Mouse (Mus musculus) kidney, embryonic 15.5 days (tissue): ENCODE data around the gene Selp. TPM values are rescaled to one million over a fixed set of nuclear protein-coding genes. Genes with fewer than 3 reads are reported as not detected.

Experiments
- ATAC-seq: fragments of 200-750 bp; cut with Nextera tagmentation; replicated peaks from 2 replicates; pipeline ENCODE4 v1.8.0; 2017; ENCODE audit warnings: moderate TSS enrichment; ENCODE audit not compliant: low FRiP score
- H3K27ac ChIP-seq: fragments of 300-500 bp; sonication (generic); 2 replicates; pipeline ENCODE4 v1.5.1; 2015; ENCODE audit warnings: mild to moderate bottlenecking, inconsistent platforms
- H3K27me3 ChIP-seq: fragments of 300-500 bp; sonication (generic); 2 replicates; pipeline ENCODE4 v1.6.1; 2015; ENCODE audit warnings: inconsistent platforms
- H3K36me3 ChIP-seq: fragments of 300-500 bp; sonication (generic); 2 replicates; pipeline ENCODE4 v1.6.1; 2015; ENCODE audit warnings: inconsistent platforms
- H3K4me1 ChIP-seq: fragments of 300-500 bp; sonication (generic); 2 replicates; pipeline ENCODE4 v1.6.1; 2015; ENCODE audit warnings: inconsistent platforms
- H3K4me2 ChIP-seq: fragments of 300-500 bp; sonication (generic); 2 replicates; pipeline ENCODE4 v1.6.1; 2015; ENCODE audit warnings: moderate library complexity, mild to moderate bottlenecking, inconsistent platforms
- H3K4me3 ChIP-seq: fragments of 300-500 bp; sonication (generic); replicated peaks from 2 replicates; pipeline ENCODE4 v1.5.1; 2015; ENCODE audit warnings: mild to moderate bottlenecking, inconsistent platforms
- H3K9ac ChIP-seq: fragments of 300-500 bp; sonication (generic); 2 replicates; pipeline ENCODE4 v1.6.1; 2015; ENCODE audit warnings: mild to moderate bottlenecking, inconsistent platforms
- H3K9me3 ChIP-seq: fragments of 300-500 bp; sonication (generic); replicated peaks from 2 replicates; pipeline ENCODE4 v1.6.1; 2016; ENCODE audit warnings: inconsistent platforms
- WGBS: fragments of 180-500 bp; shearing (Covaris S2); methylation state at CpG from one replicate; pipeline ENCODE4 v1.1.7; 2015; ENCODE audit warnings: mixed read lengths; 5-methylcytosine and 5-hydroxymethylcytosine counted together
- polyA plus RNA-seq: library from polyadenylated mRNA; unstranded; fragments of >200 nt; fragmentation: Nextera tagmentation; extraction: Ambion mirVana; gene quantifications from 2 replicates; pipeline ENCODE4 v1.2.1, GENCODE M21; 2015

Gene Selp
- 0.30 and 1.1 TPM in 2 replicates for polyA plus RNA-seq

- 0 out of 2 replicates have a peak, but pooled peaks have one; percentile 33 for ATAC-seq
- no peak within 1 kb of the TSS for H3K4me2 ChIP-seq
- H3K4me1 ChIP-seq = peaks cover 4% of the 10 kb centered on the region; the same call in 1 of the 2 replicates
- WGBS = 56% methylated on average over 8 of the region's 8 CpGs
- H3K27ac ChIP-seq = no peak within 1 kb of the TSS
- no peaks in the 10 kb centered on the region for H3K36me3 ChIP-seq
- H3K4me3 ChIP-seq = no peak within 1 kb of the TSS
- H3K9ac ChIP-seq = no peak within 1 kb of the TSS
- no peaks in the 10 kb centered on the region for H3K9me3 ChIP-seq
- no peaks in the 10 kb centered on the region for H3K27me3 ChIP-seq
Measured at GRCm38 (mm10) chr1:164114947-164115493, at the start of gene Selp. Gene Selp (plus strand): TSS chr1:164115264.

GRCm38 (mm10) chr1:164069261-164069660, 45.8 kb upstream of the Selp start:
- no peaks in the 10 kb centered on the region for H3K36me3 ChIP-seq
- no peaks in the 10 kb centered on the region for H3K9me3 ChIP-seq
- H3K4me1 ChIP-seq = no peaks in the 10 kb centered on the region
- no peak for ATAC-seq
- H3K4me2 ChIP-seq = no peak overlapping the region
- no peak overlapping the region for H3K27ac ChIP-seq
- H3K9ac ChIP-seq = no peak overlapping the region
- no peaks in the 10 kb centered on the region for H3K27me3 ChIP-seq
- no peak overlapping the region for H3K4me3 ChIP-seq

GRCm38 (mm10) chr1:164070461-164070860, 44.6 kb upstream of the Selp start:
- no peaks in the 10 kb centered on the region for H3K27me3 ChIP-seq
- WGBS = 92% methylated on average over 4 of the region's 4 CpGs
- H3K4me1 ChIP-seq = no peaks in the 10 kb centered on the region
- H3K27ac ChIP-seq = no peak overlapping the region
- H3K9me3 ChIP-seq = no peaks in the 10 kb centered on the region
- H3K36me3 ChIP-seq = no peaks in the 10 kb centered on the region
- no peak overlapping the region for H3K4me2 ChIP-seq
- ATAC-seq = no peak
- no peak overlapping the region for H3K9ac ChIP-seq
- H3K4me3 ChIP-seq = no peak overlapping the region

- Histone ChIP-seq H3K4me3 (no peak overlapping the region), H3K4me2 (no peak overlapping the region), H3K27me3 (no peaks in the 10 kb centered on the region), H3K9ac (no peak overlapping the region), H3K4me1 (no peaks in the 10 kb centered on the region), H3K9me3 (no peaks in the 10 kb centered on the region), H3K27ac (no peak overlapping the region), H3K36me3 (no peaks in the 10 kb centered on the region)
- ATAC-seq = no peak
- 85% methylated on average over 7 of the region's 7 CpGs for WGBS
Measured at GRCm38 (mm10) chr1:164071111-164071510, 44.0 kb upstream of the Selp start.

GRCm38 (mm10) chr1:164072001-164072400, 43.1 kb upstream of the Selp start:
- Histone ChIP-seq H3K36me3 (no peaks in the 10 kb centered on the region), H3K9me3 (no peaks in the 10 kb centered on the region), H3K4me1 (no peaks in the 10 kb centered on the region), H3K27ac (no peak overlapping the region), H3K4me3 (no peak overlapping the region), H3K27me3 (no peaks in the 10 kb centered on the region), H3K9ac (no peak overlapping the region), H3K4me2 (no peak overlapping the region)
- 86% methylated on average over 4 of the region's 4 CpGs for WGBS
- ATAC-seq = no peak

- Histone ChIP-seq H3K27ac (no peak overlapping the region), H3K9ac (no peak overlapping the region), H3K4me3 (no peak overlapping the region), H3K27me3 (no peaks in the 10 kb centered on the region), H3K36me3 (no peaks in the 10 kb centered on the region), H3K4me1 (no peaks in the 10 kb centered on the region), H3K4me2 (no peak overlapping the region), H3K9me3 (no peaks in the 10 kb centered on the region)
- 88% methylated on average over 9 of the region's 9 CpGs for WGBS
- ATAC-seq = no peak
Measured at GRCm38 (mm10) chr1:164073091-164073490, 42.0 kb upstream of the Selp start.

GRCm38 (mm10) chr1:164073803-164074202, 41.3 kb upstream of the Selp start:
- ATAC-seq = no peak

GRCm38 (mm10) chr1:164074606-164075140, 40.4 kb upstream of the Selp start:
- no peaks in the 10 kb centered on the region for H3K9me3 ChIP-seq
- H3K36me3 ChIP-seq = no peaks in the 10 kb centered on the region
- no peak overlapping the region for H3K4me3 ChIP-seq
- H3K9ac ChIP-seq = no peak overlapping the region
- H3K4me2 ChIP-seq = no peak overlapping the region
- no peaks in the 10 kb centered on the region for H3K27me3 ChIP-seq
- ATAC-seq = no peak
- WGBS = 91% methylated on average over 2 of the region's 2 CpGs
- no peaks in the 10 kb centered on the region for H3K4me1 ChIP-seq
- no peak overlapping the region for H3K27ac ChIP-seq

More at GRCm38 (mm10) chr1:164073803-164074202, 41.3 kb upstream of the Selp start:
- Histone ChIP-seq H3K9ac (no peak overlapping the region), H3K4me1 (no peaks in the 10 kb centered on the region), H3K27ac (no peak overlapping the region), H3K4me2 (no peak overlapping the region), H3K27me3 (no peaks in the 10 kb centered on the region), H3K4me3 (no peak overlapping the region), H3K36me3 (no peaks in the 10 kb centered on the region), H3K9me3 (no peaks in the 10 kb centered on the region)
- 83% methylated on average over 7 of the region's 7 CpGs for WGBS

- H3K4me3 ChIP-seq = no peak overlapping the region
- no peaks in the 10 kb centered on the region for H3K9me3 ChIP-seq
- ATAC-seq = no peak
- no peak overlapping the region for H3K27ac ChIP-seq
- H3K4me2 ChIP-seq = no peak overlapping the region
- H3K4me1 ChIP-seq = no peaks in the 10 kb centered on the region
- no peaks in the 10 kb centered on the region for H3K36me3 ChIP-seq
- no peak overlapping the region for H3K9ac ChIP-seq
- 97% methylated on average over 1 of the region's 1 CpGs for WGBS
- no peaks in the 10 kb centered on the region for H3K27me3 ChIP-seq
Measured at GRCm38 (mm10) chr1:164075416-164075815, 39.6 kb upstream of the Selp start.

GRCm38 (mm10) chr1:164076441-164076840, 38.6 kb upstream of the Selp start:
- H3K27me3 ChIP-seq = no peaks in the 10 kb centered on the region
- no peaks in the 10 kb centered on the region for H3K9me3 ChIP-seq
- H3K4me2 ChIP-seq = no peak overlapping the region
- no peak overlapping the region for H3K4me3 ChIP-seq
- no peak overlapping the region for H3K9ac ChIP-seq
- ATAC-seq = no peak
- no peaks in the 10 kb centered on the region for H3K4me1 ChIP-seq
- no peak overlapping the region for H3K27ac ChIP-seq
- WGBS = 38% methylated on average over 1 of the region's 1 CpGs
- H3K36me3 ChIP-seq = no peaks in the 10 kb centered on the region

- H3K4me1 ChIP-seq = no peaks in the 10 kb centered on the region
- H3K36me3 ChIP-seq = no peaks in the 10 kb centered on the region
- H3K9me3 ChIP-seq = no peaks in the 10 kb centered on the region
- H3K4me3 ChIP-seq = no peak overlapping the region
- H3K27me3 ChIP-seq = no peaks in the 10 kb centered on the region
- H3K4me2 ChIP-seq = no peak overlapping the region
- H3K9ac ChIP-seq = no peak overlapping the region
- no peak for ATAC-seq
- WGBS = 91% methylated on average over 3 of the region's 3 CpGs
- H3K27ac ChIP-seq = no peak overlapping the region
Measured at GRCm38 (mm10) chr1:164077031-164077430, 38.0 kb upstream of the Selp start.

- ATAC-seq = no peak
- Histone ChIP-seq H3K36me3 (no peaks in the 10 kb centered on the region), H3K4me2 (no peak overlapping the region), H3K27me3 (no peaks in the 10 kb centered on the region), H3K4me1 (no peaks in the 10 kb centered on the region), H3K9ac (no peak overlapping the region), H3K27ac (no peak overlapping the region), H3K4me3 (no peak overlapping the region), H3K9me3 (no peaks in the 10 kb centered on the region)
- WGBS = 93% methylated on average over 4 of the region's 4 CpGs
Measured at GRCm38 (mm10) chr1:164078323-164078741, 36.7 kb upstream of the Selp start.

GRCm38 (mm10) chr1:164079091-164079490, 36.0 kb upstream of the Selp start:
- no peak for ATAC-seq

More at GRCm38 (mm10) chr1:164079091-164079490, 36.0 kb upstream of the Selp start:
- Histone ChIP-seq H3K4me2 (no peak overlapping the region), H3K9ac (no peak overlapping the region), H3K9me3 (no peaks in the 10 kb centered on the region), H3K4me1 (no peaks in the 10 kb centered on the region), H3K36me3 (no peaks in the 10 kb centered on the region), H3K27ac (no peak overlapping the region), H3K27me3 (no peaks in the 10 kb centered on the region), H3K4me3 (no peak overlapping the region)
- 84% methylated on average over 11 of the region's 11 CpGs for WGBS
